Mouse (Mus musculus): ENCODE measurements at regions not wholly inside any gene's neighbourhood (a gene's known extent, or its start where the extent isn't known, plus 50 kb on each side); places are given as distances from the start of the nearest gene placed in this dataset.

DNA sequence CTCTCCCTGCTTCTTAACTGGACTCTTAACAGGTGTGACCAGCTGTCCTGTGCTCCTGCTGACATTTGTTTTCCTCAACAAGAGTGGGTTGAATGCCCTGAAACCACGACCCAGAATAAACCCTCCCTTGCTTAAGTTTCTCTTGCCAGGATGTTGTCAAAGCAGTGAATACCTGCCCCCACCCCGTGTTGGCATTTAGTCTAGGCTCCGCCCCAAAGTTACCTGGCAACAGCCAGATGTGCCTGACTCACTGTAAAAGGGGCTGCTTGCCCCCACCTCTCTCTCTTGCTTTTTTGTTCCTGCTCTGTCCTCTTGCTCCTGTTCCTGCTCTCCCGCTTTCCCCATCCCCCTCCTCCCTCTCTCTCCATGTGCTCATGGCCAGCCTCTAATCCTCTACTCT is 51.9 kb upstream of the Mmp2 start:
- TF ChIP-seq CTCF (IDR thresholded peaks at IDR 0.05; ENCODE audit: low read depth) = no peak
- Histone ChIP-seq H3K4me3 (replicated peaks; ENCODE audit: low read depth, low read length) (no peak overlapping the region), H3K9ac (ENCODE audit: low read depth, low read length) (no peak overlapping the region), H3K4me2 (ENCODE audit: low read length) (no peak overlapping the region), H3K27ac (no peak overlapping the region), H3K27me3 (ENCODE audit: insufficient read depth, low read length) (no peaks in the 10 kb centered on the region), H3K9me3 (replicated peaks; ENCODE audit: low read length) (no peaks in the 10 kb centered on the region), H3K36me3 (ENCODE audit: insufficient read depth, low read length) (no peaks in the 10 kb centered on the region), H3K4me1 (replicated peaks; ENCODE audit: insufficient read depth, low read length) (no peaks in the 10 kb centered on the region)
- no peak for DNase-seq (ENCODE audit: low spot score)
- no peak for ATAC-seq (replicated peaks; ENCODE audit: low FRiP score, low read depth)
- WGBS = 54% methylated on average over 4 of the region's 4 CpGs

DNA sequence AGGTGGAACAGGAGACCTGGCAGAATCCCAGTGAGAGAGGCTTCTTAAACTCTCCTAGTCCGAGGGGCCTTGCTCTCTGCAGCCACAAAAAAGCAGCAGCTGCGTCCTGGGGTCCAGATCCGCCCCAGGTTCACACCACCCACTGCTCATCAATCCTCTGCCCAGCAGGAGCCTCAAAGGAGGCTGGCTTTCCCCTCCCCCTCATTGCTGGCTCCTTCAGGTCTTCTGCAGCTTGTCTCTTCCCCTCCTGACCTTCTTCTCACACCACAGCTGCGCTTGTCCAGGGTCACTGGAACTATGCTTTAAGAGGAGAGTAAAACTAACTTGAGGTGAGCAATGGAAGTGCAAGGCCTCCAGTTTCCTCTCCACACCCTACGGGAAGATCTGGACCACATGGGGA is 50.0 kb upstream of the Mmp2 start:
- no peak for TF ChIP-seq CTCF (IDR thresholded peaks at IDR 0.05; ENCODE audit: low read depth)
- H3K27me3 ChIP-seq (ENCODE audit: insufficient read depth, low read length) = no peaks in the 10 kb centered on the region
- H3K9me3 ChIP-seq (replicated peaks; ENCODE audit: low read length) = no peaks in the 10 kb centered on the region
- no peak overlapping the region for H3K4me3 ChIP-seq (replicated peaks; ENCODE audit: low read depth, low read length)
- WGBS = 22% methylated on average over 5 of the region's 5 CpGs
- H3K36me3 ChIP-seq (ENCODE audit: insufficient read depth, low read length) = no peaks in the 10 kb centered on the region
- no peak overlapping the region for H3K4me2 ChIP-seq (ENCODE audit: low read length)
- no peak overlapping the region for H3K27ac ChIP-seq
- no peak for ATAC-seq (replicated peaks; ENCODE audit: low FRiP score, low read depth)
- H3K4me1 ChIP-seq (replicated peaks; ENCODE audit: insufficient read depth, low read length) = no peaks in the 10 kb centered on the region
- no peak for DNase-seq (ENCODE audit: low spot score)
- no peak overlapping the region for H3K9ac ChIP-seq (ENCODE audit: low read depth, low read length)

Data from kidney, postnatal 0 days (tissue).